Mouse (Mus musculus) embryonic facial prominence, embryonic 14.5 days (tissue): ENCODE results near the gene Vezt. TPM values are rescaled to one million over a fixed set of nuclear protein-coding genes. Genes with fewer than 3 reads are reported as not detected.

ENCODE experiments used
- ATAC-seq: fragments of 200-750 bp; cut with Nextera tagmentation; 2 replicates; pipeline ENCODE4 v1.8.0; 2017; ENCODE audit warnings: low read depth, moderate number of reproducible peaks, moderate TSS enrichment
- DNase-seq: peaks from one replicate; pipeline ENCODE4 v3.0.0-alpha.2; 2015; ENCODE audit warnings: low spot score
- H3K27ac ChIP-seq: fragments of 300-500 bp; sonication (generic); replicated peaks from 2 replicates; pipeline ENCODE4 v1.5.1; 2014; ENCODE audit warnings: low read depth, mild to moderate bottlenecking, low read length, moderate library complexity
- H3K27me3 ChIP-seq: fragments of 300-500 bp; sonication (generic); replicated peaks from 2 replicates; pipeline ENCODE4 v1.6.1; 2014; ENCODE audit warnings: low read length; ENCODE audit not compliant: control insufficient read depth, insufficient read depth
- H3K36me3 ChIP-seq: fragments of 300-500 bp; sonication (generic); 2 replicates; pipeline ENCODE4 v1.6.1; 2014; ENCODE audit warnings: low read length, mixed read lengths; ENCODE audit not compliant: control insufficient read depth, insufficient read depth
- H3K4me1 ChIP-seq: fragments of 300-500 bp; sonication (generic); 2 replicates; pipeline ENCODE4 v1.6.1; 2014; ENCODE audit warnings: antibody characterized with exemption, low read length; ENCODE audit not compliant: control insufficient read depth, insufficient read depth
- H3K4me2 ChIP-seq: fragments of 300-500 bp; sonication (generic); 2 replicates; pipeline ENCODE4 v1.6.1; 2014; ENCODE audit warnings: low read depth, mild to moderate bottlenecking, low read length, moderate library complexity, mixed read lengths
- H3K4me3 ChIP-seq: fragments of 300-500 bp; sonication (generic); 2 replicates; pipeline ENCODE4 v1.5.1; 2014; ENCODE audit warnings: low read depth, mild to moderate bottlenecking, low read length
- H3K9ac ChIP-seq: fragments of 300-500 bp; sonication (generic); 2 replicates; pipeline ENCODE4 v1.6.1; 2014; ENCODE audit warnings: low read depth, mild to moderate bottlenecking, low read length, moderate library complexity, mixed read lengths
- H3K9me3 ChIP-seq: fragments of 300-500 bp; sonication (generic); 2 replicates; pipeline ENCODE4 v1.6.1; 2016; ENCODE audit warnings: low read length; ENCODE audit not compliant: control insufficient read depth
- WGBS: fragments of 180-500 bp; shearing (Covaris S2); extraction: QIAGEN DNeasy Blood & Tissue Kit; methylation state at CpG from one replicate; pipeline ENCODE4 v1.1.7; 2014; 5-methylcytosine and 5-hydroxymethylcytosine counted together
- polyA plus RNA-seq: library from polyadenylated mRNA; unstranded; fragments of >200 nt; fragmentation: Nextera tagmentation; extraction: Ambion mirVana; gene quantifications from 2 replicates; pipeline ENCODE4 v1.2.1, GENCODE M21; 2014

Vezt gene
- 29.0 and 32.5 TPM in 2 replicates for polyA plus RNA-seq

DNA sequence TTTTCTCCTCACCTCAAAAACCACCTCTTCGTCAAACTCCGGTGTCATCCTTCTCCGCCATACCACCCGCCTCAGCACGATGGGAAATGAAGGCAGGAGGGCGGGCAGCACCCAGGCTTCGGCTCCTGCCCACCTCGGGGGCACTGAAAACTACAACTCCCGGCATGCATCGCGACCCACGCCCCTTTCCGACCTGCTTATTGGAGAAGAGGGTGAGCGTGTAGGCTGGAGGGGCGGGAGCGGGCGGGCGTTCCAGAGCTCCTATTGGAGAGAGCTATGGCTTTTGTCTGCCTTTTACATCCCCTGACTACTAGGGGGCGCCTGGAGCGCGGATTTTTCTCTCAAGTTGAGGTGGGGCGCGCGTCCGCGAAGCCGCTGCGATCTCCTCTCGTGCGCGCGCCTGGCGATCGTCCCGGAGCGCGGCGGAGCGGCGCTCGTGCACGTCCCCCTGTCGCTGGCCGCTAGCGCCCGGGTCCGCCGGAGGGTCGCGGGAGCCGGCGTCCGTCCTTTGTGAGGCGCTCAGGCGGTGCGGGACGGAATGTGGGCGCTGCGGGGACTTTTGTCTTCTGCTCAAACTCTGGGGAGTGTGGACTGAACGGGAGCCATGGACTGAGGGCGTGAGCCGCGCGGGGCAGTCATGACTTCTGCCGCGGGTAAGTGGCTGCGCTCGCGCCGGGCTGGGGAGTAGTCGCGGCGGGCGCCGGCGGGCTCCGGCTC lies at the start of gene Vezt, which contains the start of gene Fgd6:
Gene Vezt (minus strand): TSS at position 160 of the 717 bp plus-strand sequence.
Gene Fgd6 (plus strand): TSS at position 344 of the 717 bp plus-strand sequence.
- peaks cover 12% of the 10 kb centered on the region for H3K4me1 ChIP-seq
- no peaks in the 10 kb centered on the region; the same call in 1 of the 2 replicates for H3K36me3 ChIP-seq
- H3K9me3 ChIP-seq: no peaks in the 10 kb centered on the region
- 1% methylated on average over 54 of the region's 77 CpGs for WGBS
- DNase-seq: peak; percentile 100
- peak within 1 kb of the TSS; percentile 82 for H3K9ac ChIP-seq
- ATAC-seq: peak; percentile 99
- H3K4me3 ChIP-seq: peak within 1 kb of the TSS; percentile 76
- H3K4me2 ChIP-seq: peak within 1 kb of the TSS; percentile 84
- H3K27ac ChIP-seq: peak within 1 kb of the TSS; percentile 70
- H3K27me3 ChIP-seq: no peaks in the 10 kb centered on the region

DNA sequence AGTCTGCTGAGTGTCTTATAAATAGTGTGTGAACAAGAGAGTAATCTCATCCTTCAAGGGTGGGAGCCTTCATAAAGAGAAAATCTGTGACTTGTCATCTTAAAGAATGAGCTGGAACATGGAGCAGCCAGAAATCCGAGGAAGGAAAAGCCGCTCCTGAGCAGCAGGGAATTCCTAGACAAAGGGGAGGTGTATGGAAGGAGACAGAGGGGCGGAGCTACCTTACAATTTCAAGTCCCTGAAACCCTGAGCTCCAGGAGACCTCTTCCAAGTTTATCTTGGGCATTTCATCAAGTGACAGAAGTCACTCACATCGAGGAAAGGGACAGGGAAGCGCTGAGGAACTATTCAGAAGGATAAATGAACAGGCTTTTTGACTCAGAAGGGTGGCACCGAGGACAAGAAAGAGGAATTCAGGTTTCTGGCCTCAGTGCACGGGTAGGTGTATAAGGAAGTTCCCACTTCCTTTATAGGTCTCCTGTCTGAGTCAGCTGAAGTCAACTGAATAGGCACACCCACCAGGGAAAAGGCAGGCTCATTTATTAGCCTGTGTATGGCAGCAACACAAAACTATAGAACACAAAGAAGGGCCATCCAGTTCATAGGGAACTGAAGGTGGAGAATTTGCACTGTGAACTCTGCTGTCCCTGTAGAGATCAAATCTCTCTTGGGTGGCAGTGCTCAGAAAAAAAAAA lies 46.6 kb upstream of the Vezt start:
- H3K9ac ChIP-seq: no peak overlapping the region
- H3K36me3 ChIP-seq: no peaks in the 10 kb centered on the region
- H3K27me3 ChIP-seq: no peaks in the 10 kb centered on the region
- H3K4me1 ChIP-seq: peaks cover 8% of the 10 kb centered on the region; the same call in 1 of the 2 replicates
- H3K4me3 ChIP-seq: no peak overlapping the region
- no peak overlapping the region for H3K27ac ChIP-seq
- no peaks in the 10 kb centered on the region for H3K9me3 ChIP-seq
- H3K4me2 ChIP-seq: no peak overlapping the region
- ATAC-seq (no peak), DNase-seq (no peak)
- 44% methylated on average over 7 of the region's 7 CpGs for WGBS

DNA sequence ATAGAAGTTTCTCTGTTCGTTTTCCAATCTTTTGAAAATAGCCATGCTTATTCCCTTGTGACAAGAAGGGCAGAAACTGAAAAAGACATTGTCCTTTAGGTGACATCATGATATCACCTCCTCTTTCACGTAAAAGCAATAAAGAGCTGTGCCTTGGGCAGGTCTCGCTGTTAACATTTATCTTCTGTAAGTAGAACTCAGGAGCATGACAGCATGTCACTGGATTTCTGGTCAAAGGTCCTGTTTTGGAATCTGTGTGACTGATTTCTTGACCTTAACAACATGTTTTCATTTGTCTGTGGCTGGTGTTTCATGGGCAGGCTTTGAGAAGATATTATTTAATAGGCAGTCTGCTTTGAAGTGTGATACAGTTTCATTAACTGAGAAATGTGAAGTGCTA lies 45.1 kb upstream of the Vezt start:
- 44% methylated on average over 3 of the region's 3 CpGs for WGBS
- DNase-seq (no peak), ATAC-seq (no peak)
- Histone ChIP-seq H3K9me3 (no peaks in the 10 kb centered on the region), H3K9ac (no peak overlapping the region), H3K4me2 (no peak overlapping the region), H3K4me1 (peaks cover 5% of the 10 kb centered on the region; the same call in 1 of the 2 replicates), H3K27me3 (no peaks in the 10 kb centered on the region), H3K36me3 (no peaks in the 10 kb centered on the region), H3K4me3 (no peak overlapping the region), H3K27ac (no peak overlapping the region)

DNA sequence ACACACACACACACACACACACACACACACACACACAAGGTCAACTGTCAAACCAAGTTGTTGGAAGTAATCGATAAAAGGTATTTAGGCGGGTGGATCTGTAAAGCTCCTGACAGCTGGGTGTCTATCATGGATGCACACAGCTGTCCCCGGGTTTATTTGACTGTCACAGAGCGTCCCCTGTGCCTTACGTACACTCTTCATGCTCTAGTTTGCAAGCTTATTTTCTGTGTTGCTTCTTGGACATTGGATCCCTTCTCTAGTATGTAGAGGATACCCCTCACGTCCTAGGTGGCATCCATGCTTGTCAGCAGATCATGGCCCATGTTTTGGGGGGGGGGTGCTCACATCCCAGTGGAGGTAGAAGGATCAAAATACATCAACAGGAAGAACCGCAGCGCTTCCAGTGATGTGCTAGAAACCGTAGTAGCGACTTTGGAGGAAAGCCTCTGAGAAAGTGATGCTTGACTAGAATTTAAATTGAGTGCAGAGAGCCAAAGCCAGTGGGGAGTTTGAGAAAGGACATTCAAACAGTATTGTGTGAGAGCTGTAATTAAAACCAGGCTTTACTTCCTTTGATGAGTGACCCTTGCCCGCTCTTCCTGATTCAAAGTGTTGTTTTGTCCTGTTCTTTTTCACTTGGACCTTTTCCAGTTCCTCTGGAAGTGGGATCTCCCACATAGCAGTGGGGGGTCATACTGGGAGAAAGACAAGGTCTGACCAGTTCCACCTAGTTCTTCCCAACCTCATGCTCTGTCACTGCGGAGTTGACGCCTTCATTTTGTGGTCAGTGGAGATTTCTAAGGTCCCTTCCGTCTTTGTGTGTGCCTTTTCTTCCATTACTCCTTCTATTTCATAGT lies 41.6 kb upstream of the Vezt start:
- Histone ChIP-seq H3K9me3 (0 out of 2 replicates have a peak, but pooled peaks cover 2% of the 10 kb centered on the region), H3K9ac (no peak overlapping the region), H3K4me3 (no peak overlapping the region), H3K27me3 (no peaks in the 10 kb centered on the region), H3K4me2 (no peak overlapping the region), H3K27ac (no peak overlapping the region), H3K4me1 (peaks cover 12% of the 10 kb centered on the region), H3K36me3 (0 out of 2 replicates have a peak, but pooled peaks cover 6% of the 10 kb centered on the region)
- 55% methylated on average over 14 of the region's 14 CpGs for WGBS
- ATAC-seq (no peak), DNase-seq (no peak)

DNA sequence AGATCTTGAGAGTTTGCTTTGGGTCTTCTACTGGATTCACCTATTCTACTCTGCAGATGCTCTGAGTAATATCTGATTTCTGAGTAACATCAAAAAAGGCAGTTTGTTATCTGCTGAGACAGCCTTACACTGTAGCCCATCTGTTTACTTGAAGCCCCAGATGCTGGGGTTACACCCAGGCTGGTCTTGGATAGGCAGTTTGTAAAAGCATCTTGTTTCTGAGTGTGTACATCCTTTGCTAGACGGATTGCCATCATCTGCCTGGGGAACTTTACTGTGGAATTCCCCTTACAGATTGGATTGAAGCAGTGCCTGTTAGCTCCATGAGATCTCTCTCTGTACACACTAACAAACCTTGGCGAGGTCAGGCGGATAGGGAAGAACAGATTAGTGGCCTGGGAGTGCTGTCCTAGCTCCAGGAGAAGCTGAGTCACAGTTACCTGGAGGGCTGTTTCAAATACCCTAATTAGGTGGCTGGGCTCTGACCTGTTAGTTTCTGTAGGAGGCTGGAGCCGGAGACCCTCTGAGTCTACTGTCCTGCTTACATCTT lies 37.4 kb upstream of the Vezt start:
- Histone ChIP-seq H3K4me2 (no peak overlapping the region), H3K4me3 (no peak overlapping the region), H3K9ac (no peak overlapping the region), H3K9me3 (0 out of 2 replicates have a peak, but pooled peaks cover 2% of the 10 kb centered on the region), H3K4me1 (peaks cover 16% of the 10 kb centered on the region), H3K27me3 (no peaks in the 10 kb centered on the region), H3K36me3 (0 out of 2 replicates have a peak, but pooled peaks cover 6% of the 10 kb centered on the region), H3K27ac (no peak overlapping the region)
- 46% methylated on average over 4 of the region's 4 CpGs for WGBS
- DNase-seq (no peak), ATAC-seq (0 out of 2 replicates have a peak, but pooled peaks have one; percentile 22)

DNA sequence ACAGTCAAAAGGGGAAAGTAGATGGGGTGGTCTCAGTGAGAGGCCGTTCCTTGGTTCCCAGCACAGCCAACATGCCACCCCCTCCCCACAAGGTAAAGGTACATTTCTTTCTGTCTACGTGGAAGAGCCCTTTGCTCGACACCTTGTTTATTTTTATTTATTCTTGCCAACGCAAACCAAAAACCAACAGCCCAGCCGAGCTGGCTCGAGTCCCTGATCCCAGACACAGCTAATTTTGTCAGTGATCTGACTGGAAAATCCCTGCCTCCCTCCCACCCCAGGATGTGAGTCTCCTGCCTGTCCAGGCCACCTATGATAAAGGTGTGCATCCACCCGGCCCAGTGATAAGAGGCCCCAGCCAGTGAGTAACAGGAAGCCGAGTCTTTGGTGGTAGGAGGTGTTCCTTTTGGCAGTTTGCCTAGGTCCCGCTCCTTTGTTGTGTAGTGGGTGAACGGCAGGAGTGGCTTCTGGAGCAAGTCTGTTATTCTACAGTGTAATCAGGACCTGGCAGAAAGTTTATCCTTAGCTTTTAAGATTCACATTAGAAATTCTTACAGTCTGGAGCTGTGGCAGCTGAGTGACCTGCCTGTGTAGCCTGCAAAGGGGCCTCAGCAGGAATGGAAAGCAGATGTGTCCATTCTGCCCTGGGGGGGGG lies 36.8 kb upstream of the Vezt start:
- Histone ChIP-seq H3K4me2 (no peak overlapping the region), H3K9ac (0 out of 2 replicates have a peak overlapping the region, but pooled peaks have one; percentile 32), H3K36me3 (0 out of 2 replicates have a peak, but pooled peaks cover 6% of the 10 kb centered on the region), H3K9me3 (0 out of 2 replicates have a peak, but pooled peaks cover 2% of the 10 kb centered on the region), H3K4me3 (no peak overlapping the region), H3K27me3 (no peaks in the 10 kb centered on the region), H3K4me1 (peaks cover 13% of the 10 kb centered on the region), H3K27ac (no peak overlapping the region; the same call in 1 of the 2 replicates)
- ATAC-seq: peak; percentile 65; the same call in 1 of the 2 replicates
- 35% methylated on average over 10 of the region's 10 CpGs for WGBS
- peak; percentile 76 for DNase-seq

DNA sequence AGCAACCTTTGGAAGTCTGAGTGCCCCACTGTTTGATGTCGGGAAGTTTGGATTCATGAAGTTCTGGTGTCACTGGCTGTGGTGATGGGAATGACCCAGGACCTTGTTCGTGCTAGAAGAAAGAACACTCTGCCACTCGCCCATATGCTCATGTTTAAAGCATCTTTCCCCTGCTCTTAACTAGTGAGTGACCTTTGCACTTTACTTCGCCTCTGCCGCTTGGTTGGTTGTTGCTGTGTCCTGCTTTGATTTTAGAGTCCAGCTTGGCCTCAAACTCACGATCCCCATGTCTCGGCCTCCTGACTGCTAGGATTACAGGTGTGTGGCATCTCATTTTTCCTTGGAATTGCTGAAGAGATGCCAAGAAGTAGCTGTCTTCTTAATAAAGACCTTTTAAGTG lies 36.0 kb upstream of the Vezt start:
- H3K27ac ChIP-seq: no peak overlapping the region
- no peak overlapping the region for H3K4me2 ChIP-seq
- no peak for ATAC-seq
- no peak for DNase-seq
- H3K9ac ChIP-seq: no peak overlapping the region
- H3K9me3 ChIP-seq: 0 out of 2 replicates have a peak, but pooled peaks cover 2% of the 10 kb centered on the region
- H3K4me1 ChIP-seq: peaks cover 11% of the 10 kb centered on the region
- H3K27me3 ChIP-seq: no peaks in the 10 kb centered on the region
- H3K36me3 ChIP-seq: 0 out of 2 replicates have a peak, but pooled peaks cover 6% of the 10 kb centered on the region
- H3K4me3 ChIP-seq: no peak overlapping the region
- WGBS: 75% methylated on average over 7 of the region's 7 CpGs
